Mouse (Mus musculus): ENCODE results near the gene Sdf2.

Sdf2 gene

DNA sequence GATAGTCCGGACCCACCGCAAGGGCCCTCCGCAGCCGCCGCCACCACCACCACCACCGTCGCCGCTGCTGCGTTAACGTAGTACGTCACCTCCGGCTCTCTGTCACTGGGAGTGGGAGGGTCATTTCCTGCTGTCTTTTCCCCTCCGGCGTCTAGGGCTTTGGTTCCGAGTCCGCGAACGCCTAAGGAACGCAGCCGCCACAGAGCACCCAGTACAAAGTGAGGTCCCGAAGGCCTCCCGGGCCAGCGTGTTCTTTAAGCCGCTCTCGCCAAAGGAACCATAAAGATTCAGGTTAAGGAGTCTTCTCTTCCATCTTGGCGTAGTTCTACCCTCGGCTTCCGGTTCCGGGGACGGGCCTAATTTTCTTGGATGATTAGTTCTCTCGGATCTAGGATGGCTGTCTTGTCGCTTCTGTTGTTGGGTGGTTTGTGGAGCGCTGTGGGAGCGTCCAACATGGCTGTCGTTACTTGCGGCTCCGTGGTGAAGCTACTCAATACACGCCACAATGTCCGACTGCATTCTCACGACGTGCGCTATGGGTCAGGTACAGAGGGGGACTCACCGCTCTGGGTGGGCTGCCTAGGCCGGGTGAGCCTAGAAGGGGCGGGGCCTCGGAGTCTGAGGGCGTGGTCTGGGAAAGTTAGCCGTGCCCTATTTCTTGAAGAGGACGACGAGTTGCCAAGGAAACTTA, at the start of gene Sdf2, which contains the start of gene Supt6:
Sdf2 (plus strand) TSS at position 120 of the 691 bp plus-strand sequence.
Supt6 (minus strand) TSS at position 361 of the 691 bp plus-strand sequence.
- peak; percentile 95 to 96 for DNase-seq

DNA sequence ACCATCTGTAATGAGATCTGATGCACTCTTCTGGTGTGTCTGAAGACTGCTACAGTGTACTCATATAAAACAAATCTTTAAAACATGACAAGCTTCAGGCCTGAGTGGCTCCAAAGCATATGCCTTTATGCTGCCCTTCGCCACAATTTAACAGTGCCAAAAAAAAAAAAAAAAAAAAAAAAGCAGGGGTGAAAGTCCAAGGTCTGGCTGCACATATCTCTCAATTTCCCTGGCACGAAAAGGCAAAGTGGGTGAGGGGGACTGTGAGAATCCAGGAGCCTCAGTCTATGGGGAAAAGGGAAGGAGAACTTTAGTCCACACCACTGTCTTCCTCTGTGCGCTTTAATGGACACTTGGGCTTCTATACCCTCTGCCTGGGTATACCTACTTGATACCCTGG, 43.2 kb upstream of the Sdf2 start:
- no peak for DNase-seq

DNA sequence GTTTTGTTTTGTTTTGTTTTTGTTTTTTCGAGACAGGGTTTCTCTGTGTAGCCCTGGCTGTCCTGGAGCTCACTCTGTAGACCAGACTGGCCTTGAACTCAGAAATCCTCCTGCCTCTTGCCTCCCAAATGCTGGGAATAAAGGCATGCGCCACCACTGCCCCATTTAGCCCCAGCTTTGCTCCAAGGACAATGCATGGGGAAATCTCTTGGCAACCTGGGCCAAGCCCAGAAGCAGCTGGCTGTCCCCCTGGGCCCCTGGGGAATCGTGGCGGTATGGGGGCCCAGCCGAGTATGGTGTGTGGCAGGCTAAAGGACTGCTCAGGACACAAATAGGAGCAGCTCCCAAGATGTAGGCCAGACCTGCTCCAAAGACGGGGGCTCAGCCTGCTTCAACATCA, 41.3 kb upstream of the Sdf2 start:
- no peak for DNase-seq

DNA sequence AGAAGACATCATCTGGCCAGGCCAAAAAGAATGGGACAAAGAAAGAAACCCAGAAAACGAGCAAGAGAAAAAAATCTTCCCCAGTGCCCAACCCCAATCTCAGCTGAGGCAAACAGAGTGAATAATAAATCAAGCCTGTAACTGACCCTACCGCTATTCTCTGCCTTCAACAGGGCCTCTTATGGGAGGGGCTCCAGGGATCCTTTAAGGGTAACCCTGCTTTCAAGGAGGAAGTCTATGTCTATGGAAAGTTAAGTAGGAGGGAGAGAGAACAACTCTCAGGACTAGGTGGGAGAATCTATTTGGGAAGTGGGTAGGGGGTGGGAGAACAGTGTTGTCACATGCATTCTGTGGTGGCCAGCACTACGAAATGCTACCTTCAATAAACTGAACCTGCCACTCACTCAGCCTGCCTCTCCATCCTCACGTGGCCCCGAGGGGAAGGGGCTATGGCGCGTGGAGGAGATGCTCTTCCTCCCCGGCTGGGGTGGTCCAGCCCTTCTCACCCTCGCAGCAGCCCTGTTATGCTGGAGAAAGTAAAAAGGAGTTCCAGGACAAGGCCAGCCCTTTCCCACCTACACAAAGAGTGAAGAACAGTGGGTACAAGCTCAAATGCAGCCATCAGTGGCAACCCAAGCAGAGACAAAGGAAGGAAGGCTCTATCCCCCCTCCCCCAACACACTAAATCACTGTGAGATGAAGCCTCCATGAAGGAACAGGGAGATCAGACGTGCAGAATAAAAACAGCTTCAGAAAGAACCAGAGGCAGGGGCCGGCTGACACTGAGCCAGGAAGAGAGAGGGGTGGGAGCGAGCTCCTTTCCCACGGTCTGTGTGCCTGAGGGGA, 40.0 kb upstream of the Sdf2 start:
- no peak for DNase-seq

DNA sequence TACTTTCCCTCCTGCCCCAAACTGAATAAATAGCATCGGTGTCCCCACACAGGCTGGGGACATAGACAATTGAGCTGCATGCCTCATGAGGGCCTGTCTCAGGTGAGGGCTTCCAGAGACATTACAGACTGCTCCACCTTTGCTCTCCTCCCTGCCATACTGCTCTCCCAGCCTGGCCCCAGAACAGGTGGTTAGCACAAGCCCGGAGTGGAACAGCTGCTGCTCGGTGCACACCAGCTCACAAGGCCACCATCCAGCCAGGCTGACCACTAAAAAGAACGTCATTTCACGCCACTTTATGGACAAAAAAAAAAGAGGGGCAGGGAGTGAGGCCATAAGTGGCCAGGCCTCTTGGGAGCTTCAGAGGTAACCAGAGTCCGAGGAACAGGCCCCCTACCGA, 38.4 kb upstream of the Sdf2 start:
- DNase-seq, result no peak

DNA sequence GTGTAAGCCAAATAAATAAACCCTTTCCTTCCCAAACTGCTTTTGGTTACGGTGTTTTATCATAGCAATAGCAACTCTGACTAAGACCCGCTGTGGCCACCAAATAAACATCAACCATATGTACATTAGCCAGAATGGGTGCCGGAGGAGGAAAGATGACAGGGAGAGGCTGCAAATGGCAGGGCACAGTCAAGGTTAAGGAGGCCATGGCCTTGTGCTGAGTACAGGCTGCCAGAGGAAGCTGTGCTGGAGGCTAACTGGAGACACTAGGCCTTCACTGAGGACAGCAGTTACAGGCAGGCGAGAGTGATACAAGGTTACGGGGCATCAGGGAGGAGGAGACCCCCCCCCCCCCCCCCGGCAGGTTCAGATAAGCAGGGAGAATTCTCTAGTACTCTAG, 35.7 kb upstream of the Sdf2 start:
- DNase-seq, result no peak

DNA sequence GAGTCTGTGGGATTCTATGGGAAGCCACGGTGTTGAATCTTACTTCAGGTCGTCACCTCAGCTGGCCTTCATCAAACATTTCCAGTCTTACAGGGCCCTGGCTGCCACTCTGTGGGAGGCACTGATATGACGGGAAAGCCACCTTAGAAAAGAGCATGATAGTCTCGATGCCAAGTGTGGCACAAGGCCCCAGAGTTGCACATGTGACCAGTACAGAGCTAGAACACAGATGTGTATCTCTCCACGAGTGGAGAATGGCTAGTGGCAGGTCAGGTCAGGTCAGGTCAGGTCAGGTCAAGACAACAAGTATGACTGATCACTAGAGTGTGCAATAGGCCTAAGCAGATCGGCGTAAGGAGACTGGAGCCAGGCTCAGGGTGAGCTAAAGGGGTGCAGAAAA, 34.9 kb upstream of the Sdf2 start:
- no peak for DNase-seq

DNA sequence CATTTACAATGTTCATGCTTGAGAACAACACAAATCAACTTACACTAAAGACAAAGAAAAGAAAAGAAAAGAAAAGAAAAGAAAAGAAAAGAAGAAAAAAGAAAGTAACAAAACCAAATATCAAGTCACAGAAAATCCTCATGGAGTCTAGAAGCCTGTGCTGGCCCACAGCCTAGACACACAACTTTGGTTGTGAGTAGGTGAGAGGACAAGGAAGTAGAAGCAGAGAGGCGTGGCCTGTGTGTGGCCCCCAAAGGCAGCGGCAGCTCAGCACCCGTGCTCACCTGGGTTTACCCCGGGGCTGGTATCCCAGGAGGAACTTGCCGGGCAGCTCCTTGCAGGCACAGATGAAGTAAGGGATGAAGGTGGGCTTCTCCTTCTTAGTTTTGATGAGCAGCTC, 34.0 kb upstream of the Sdf2 start:
- DNase-seq, result no peak

DNA sequence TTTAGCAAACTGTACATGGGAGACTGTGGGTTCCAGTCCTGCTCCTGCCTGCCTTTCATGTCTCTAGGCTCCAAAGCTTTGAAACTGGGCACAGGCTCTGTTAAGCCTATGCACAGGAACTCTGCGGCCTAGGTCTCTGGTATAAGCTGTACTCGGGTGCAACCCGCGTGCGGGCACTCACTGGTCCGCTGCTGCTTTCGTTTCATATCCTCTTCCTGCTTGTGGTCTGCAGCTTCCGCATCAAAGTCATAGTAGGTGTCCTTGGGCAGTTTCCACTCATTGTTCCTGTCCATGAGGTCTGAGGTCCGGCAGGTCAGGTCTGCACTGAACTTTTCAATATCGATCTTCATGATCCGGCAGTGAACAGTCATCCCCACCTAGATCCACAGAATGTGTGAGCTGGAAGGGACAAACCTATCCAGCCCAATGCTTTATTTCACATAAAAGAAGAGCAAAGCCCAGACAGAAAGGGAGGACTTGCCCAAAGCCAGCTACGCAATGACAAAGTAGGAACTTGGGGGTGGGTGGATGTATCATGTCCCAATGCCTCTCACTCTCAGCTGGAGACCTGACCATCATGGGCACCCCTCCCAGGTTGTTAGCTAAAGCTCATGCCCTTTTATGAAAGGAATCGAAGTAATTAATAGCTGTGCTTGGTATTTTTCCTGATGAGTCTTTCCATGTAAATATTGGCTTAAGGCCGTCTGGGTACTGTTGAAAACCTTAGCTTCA, 32.3 kb upstream of the Sdf2 start:
- no peak for DNase-seq

DNA sequence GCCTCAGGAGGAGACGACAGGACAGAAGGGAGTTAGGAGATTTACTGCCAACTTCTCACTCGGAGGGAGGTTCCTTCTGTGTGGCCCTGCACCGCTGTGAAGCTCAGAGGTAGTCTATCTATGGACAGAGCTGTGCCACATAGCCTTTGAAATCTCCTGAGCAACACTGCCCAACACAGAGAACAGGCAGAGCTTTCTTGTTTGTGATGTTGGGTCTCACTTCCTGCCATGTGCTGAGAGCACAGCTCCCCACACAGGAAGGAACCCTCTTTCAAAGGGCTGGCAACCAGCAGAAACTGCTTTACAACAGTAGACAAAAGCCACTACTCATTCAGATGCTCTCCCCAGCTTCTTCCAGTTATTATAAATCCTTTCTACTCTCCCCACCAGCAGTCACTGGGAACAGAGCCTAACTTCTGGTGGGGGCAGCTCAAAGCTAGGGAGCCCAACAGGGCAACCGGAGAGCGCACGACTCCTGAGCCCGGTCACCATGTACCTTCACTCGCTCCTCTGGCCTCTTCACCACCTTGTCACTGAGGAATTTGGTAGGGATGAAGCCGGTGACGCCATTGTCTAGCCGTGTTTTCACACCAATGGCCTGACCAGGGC, 29.7 kb upstream of the Sdf2 start:
- no peak for DNase-seq

DNA sequence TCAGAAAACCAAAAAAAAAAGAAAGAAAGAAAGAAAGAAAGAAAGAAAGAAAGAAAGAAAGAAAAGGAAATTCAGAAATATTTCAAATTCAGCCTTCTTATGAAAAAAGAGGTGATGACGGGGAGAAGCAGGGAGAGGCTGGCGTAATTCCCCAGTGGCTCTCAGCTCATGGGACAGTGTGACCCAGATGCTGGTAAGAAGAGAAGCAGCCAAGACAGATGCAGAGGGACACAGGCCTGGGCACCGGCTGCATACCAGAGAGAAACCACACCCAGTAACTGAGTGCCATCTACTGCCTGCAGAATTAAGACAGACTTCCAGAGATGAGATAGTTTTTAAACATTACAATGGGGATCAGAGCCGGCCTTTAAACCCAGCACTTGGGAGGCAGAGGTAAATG, 22.0 kb upstream of the Sdf2 start:
- DNase-seq, result no peak

DNA sequence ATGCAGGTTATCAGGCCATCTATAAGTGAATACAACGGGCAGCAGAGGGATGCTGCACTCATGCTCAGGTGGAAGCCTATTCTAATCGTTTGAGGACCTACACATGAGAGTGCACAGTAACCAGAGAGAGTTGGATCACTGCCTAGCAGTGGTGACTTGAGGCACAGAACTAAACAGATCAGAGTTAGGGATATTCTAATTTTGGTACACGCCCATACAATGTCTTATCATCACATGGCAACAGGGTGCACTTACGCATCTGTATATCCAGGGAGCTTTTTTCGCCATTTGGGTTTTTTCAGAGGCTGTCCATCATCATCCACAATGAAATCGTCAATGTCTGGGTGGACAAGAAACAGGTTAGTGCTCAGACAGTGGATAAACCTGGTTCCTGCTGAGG, 14.0 kb upstream of the Sdf2 start:
- DNase-seq, result no peak

DNA sequence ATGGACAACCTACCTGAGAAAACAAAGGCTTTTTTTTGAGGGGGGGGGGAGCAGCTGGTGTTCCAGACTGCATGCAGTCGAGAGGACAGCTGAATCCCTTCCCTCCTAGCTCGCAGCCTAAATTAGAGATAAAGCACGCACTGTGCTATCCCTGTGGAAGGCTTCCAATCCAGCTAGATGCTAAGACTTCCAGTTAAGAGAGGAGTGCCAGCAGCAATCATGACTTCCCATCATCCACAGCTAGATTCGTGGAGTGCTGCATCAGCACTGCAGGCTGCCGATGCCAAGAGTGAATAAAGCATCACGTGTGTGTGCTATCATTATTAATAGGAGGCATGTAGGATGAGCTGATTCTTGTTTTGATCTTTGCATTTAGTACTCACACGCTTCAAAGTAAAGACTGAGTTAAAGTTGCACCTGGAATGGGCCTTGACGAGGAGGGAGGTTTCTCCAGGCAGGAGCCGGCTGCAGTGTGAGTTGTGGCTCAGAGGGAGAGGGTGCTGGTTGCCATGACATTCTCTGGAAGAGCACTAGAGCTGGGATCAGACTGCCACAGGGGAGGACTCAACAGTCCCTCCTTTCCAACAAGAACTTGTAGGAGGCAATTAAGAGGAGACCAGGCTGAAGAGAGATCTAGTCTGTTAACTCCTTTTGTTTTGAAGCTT, 5.2 kb upstream of the Sdf2 start:
- no peak for DNase-seq

DNA sequence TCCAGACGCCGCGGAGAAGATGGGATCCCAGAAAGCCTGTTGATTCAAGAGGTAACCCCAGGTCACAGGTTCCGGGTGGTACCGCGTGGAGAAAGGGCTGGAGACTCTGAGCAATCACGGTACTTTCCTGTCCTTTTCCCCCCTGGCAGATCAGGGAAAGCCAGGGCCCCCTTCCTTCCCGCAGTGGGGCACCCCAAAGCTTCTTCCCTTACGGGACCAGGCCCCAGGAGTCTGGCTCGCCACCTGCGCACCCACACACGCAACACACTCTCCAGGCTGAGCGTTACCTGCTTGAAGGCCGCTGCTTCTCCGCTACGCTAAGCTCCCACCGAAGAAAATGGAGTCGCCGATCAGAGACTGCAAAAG, 302 bp upstream of the Sdf2 start:
- no peak for DNase-seq

DNA sequence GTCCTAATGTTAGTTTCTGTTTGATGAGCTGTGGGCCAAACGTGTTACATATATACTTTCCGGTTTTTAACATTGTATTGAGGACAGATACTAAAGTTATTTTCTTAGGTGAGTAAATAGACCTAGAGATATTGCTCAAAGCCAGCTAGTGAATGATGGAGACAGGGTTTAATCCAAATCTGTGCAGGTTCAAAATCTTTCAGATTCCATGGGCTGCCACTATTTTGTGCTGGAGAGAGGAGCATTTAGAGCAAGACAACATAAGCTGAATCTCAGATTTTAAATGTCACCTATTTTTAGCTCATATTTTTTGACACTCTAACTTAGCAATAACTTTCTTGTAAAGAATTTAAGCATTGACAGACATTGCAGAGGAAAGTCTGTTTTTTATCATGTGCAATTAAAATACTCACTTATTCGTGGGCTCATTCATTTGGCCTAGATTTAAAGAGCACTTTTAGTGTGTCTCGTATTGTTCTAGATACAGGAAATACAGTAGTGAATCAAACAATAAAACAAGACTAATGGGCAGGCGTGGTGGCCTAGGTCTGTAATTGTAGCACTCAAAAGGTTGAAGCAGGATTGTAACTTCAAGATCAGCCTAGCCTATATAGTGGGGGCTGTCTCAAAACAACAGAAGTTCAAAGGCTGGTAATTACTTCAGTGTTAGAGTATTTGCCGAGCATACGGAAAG, 919 bp downstream of the Sdf2 start:
- no peak for DNase-seq

DNA sequence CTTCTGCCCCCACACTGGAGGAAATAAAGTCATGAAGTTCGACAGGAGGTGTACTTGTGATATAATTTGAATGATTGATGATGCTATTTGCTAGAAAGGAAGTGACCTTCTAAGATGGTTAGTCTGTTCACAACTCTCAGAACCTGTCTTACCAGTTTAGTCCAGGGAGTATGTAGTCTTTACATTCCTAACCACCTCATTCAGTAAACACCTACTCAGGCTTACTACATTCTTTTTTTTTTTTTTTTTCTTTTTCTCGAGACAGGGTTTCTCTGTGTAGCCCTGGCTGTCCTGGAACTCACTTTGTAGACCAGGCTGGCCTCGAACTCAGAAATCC, 1.4 kb downstream of the Sdf2 start:
- DNase-seq, result no peak

DNA sequence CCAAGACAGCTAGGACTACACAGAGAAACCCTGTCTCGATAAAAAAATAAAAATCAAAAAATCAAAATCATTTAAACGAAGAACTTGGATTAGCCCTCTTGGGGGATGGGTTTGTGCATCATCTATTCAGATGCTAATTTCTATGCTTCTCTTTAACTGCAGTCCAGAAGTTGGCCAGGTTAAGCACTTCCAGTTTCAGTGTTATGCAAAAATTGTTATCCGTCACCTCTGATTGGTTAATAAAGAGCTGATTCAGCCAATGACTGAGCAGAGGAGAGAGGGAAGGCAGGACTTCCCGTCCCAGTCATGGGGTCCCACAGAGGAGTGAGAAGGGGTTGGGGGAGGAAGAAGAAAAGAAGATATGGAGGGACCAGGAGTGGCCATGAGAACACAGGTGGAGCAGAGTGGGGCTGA, 2.2 kb downstream of the Sdf2 start:
- no peak for DNase-seq

DNA sequence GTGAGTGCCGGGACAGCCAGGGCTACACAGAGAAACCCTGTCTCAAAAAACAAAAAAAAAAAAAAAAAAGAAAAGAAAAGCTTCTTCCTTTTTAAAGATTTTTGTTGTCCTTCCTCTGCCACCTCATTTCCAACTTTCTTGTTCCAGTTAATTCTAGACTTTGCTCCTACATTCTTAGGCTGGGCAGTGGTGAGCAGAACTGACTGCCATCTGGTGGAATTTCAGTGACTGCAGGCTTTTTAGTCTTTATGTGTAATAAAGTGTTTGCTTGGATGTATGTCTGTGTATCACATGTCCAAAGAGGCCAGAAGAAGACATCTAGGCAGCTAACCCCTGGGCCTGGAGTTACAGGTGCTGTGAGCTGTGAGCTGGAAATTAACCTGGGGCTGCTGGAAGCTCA, 11.1 kb downstream of the Sdf2 start:
- peak in 1 of 2 experiments; percentile 27 for DNase-seq

DNA sequence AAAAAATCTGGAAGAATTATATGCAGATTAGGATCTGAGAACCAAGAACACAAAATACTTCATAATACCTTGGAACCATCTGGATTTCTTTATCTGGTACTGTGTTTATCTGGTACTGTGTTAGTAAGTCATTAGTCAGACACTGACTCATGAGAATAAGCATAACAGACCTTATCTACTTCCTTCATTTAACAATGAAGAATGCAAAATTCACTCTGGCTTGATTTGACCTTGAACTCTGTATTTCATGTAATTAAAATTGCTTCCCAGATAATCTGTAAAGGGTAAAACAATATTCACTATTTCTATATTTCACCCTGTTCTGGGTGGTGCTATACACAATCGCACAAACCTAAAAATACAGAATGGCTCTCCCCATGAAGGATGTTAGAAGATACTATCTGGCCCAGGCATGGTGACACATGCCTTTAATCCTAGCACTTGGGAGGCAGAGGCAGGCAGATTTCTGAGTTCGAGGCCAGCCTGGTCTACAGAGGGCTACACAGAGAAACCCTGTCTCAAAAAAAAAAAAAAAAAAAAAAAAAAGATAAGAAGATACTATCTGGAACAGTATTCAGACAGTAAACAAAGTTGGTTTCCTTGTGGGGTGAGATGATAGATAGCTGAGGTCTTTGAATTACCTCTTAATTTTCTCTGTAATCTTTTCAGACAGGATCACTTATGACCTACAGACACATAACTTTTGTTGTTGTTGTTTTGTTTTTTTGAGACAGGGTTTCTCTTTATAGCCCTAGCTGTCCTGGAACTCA, 15.1 kb downstream of the Sdf2 start:
- no peak for DNase-seq

DNA sequence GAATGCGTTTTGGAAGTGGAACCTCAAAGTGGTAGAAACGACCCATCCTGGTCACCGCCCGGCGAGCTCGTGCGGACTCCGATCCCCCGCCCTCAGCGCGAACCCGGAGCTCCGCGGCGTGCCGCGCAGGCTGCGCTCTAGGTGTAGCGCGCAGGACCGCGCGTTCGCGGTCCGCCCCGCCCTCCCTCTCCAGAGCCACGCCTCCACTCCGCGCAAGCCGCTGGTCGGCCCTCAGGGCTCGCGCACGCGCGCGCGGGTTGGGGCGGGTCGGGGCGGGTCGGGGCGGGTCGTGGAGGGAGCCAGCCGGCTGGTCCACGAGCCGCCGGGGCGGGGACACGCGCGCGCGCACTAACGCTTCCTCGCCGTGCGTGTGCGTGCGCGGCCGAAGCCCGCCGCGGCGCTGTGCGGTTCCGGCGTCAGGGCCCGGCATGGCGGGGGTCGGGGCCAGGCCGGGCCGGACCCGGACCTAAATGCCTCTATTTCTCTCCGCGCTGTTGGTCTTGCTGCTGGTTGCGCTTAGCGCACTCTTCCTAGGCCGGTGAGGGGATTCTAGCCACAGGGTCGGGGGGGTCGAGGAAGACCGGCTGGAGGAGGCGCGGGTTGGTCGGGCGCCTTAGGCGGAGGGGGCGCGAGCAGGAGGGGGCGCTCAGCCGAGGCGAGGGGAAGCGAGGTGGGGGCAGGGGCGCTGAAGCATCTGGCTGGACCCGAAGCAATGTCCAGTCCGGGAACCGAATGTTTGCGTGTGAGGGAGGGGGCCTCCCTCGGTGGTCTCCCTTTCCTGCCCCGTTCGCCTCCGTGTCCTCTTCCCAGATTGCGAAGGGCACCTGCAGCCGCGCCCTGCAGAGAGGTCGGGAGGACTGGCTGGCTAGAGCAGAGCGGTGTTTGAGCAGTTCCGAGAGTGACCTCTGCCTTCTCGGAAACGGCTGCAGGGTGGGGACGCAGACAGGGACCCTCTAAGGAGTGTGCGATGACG, 16.1 kb downstream of the Sdf2 start, which contains the start of gene 2610507B11Rik:
2610507B11Rik (plus strand) TSS at position 373 of the 973 bp plus-strand sequence.
- peak; percentile 95 to 97 for DNase-seq
